Mouse (Mus musculus): ENCODE measurements at regions not wholly inside any gene's neighbourhood (a gene's known extent, or its start where the extent isn't known, plus 50 kb on each side); places are given as distances from the start of the nearest gene placed in this dataset.

GRCm38 (mm10) chr14:53881304-53881703, 372.6 kb downstream of the Dad1 start:
- DNase-seq (ENCODE audit: low spot score) (peak; percentile 25), ATAC-seq (replicated peaks; ENCODE audit: low FRiP score) (no peak)
- 8% methylated on average over 3 of the region's 3 CpGs for WGBS

GRCm38 (mm10) chr14:53876581-53876980, 377.3 kb downstream of the Dad1 start:
- H3K9ac ChIP-seq (ENCODE audit: low read depth, low read length), result no peak overlapping the region
- WGBS, result 68% methylated on average over 7 of the region's 7 CpGs
- H3K9me3 ChIP-seq (ENCODE audit: control insufficient read depth, low read length), result no peaks in the 10 kb centered on the region
- ATAC-seq (replicated peaks; ENCODE audit: low FRiP score) (no peak), DNase-seq (ENCODE audit: low spot score) (no peak)
- no peaks in the 10 kb centered on the region for H3K27me3 ChIP-seq (replicated peaks; ENCODE audit: control insufficient read depth, insufficient read depth, low read length)
- no peaks in the 10 kb centered on the region for H3K36me3 ChIP-seq (ENCODE audit: control insufficient read depth, insufficient read depth, low read length)
- no peaks in the 10 kb centered on the region for H3K4me1 ChIP-seq (replicated peaks; ENCODE audit: control insufficient read depth, insufficient read depth, low read length)
- H3K4me2 ChIP-seq, result no peak overlapping the region
- H3K4me3 ChIP-seq (ENCODE audit: low read depth, low read length), result no peak overlapping the region
- no peak overlapping the region for H3K27ac ChIP-seq (ENCODE audit: low read depth, low read length)

More at GRCm38 (mm10) chr14:53881304-53881703, 372.6 kb downstream of the Dad1 start:
- H3K27me3 ChIP-seq (replicated peaks; ENCODE audit: control insufficient read depth, insufficient read depth, low read length), result no peaks in the 10 kb centered on the region
- no peaks in the 10 kb centered on the region for H3K9me3 ChIP-seq (ENCODE audit: control insufficient read depth, low read length)
- no peak overlapping the region for H3K4me2 ChIP-seq
- H3K27ac ChIP-seq (ENCODE audit: low read depth, low read length), result no peak overlapping the region
- H3K4me3 ChIP-seq (ENCODE audit: low read depth, low read length), result no peak overlapping the region
- no peak overlapping the region for H3K9ac ChIP-seq (ENCODE audit: low read depth, low read length)
- no peaks in the 10 kb centered on the region for H3K36me3 ChIP-seq (ENCODE audit: control insufficient read depth, insufficient read depth, low read length)
- no peaks in the 10 kb centered on the region for H3K4me1 ChIP-seq (replicated peaks; ENCODE audit: control insufficient read depth, insufficient read depth, low read length)

GRCm38 (mm10) chr14:53875736-53876135, 378.2 kb downstream of the Dad1 start:
- Histone ChIP-seq H3K4me1 (replicated peaks; ENCODE audit: control insufficient read depth, insufficient read depth, low read length) (no peaks in the 10 kb centered on the region), H3K27ac (ENCODE audit: low read depth, low read length) (no peak overlapping the region), H3K36me3 (ENCODE audit: control insufficient read depth, insufficient read depth, low read length) (no peaks in the 10 kb centered on the region), H3K4me2 (no peak overlapping the region), H3K4me3 (ENCODE audit: low read depth, low read length) (no peak overlapping the region), H3K9ac (ENCODE audit: low read depth, low read length) (no peak overlapping the region), H3K27me3 (replicated peaks; ENCODE audit: control insufficient read depth, insufficient read depth, low read length) (no peaks in the 10 kb centered on the region), H3K9me3 (ENCODE audit: control insufficient read depth, low read length) (no peaks in the 10 kb centered on the region)
- DNase-seq (ENCODE audit: low spot score) (no peak), ATAC-seq (replicated peaks; ENCODE audit: low FRiP score) (no peak)
- 52% methylated on average over 6 of the region's 6 CpGs for WGBS

GRCm38 (mm10) chr14:53847049-53847448, 406.9 kb downstream of the Dad1 start:
- no peak overlapping the region for H3K9ac ChIP-seq (ENCODE audit: low read depth, low read length)
- DNase-seq (ENCODE audit: low spot score), result no peak
- no peak overlapping the region for H3K27ac ChIP-seq (ENCODE audit: low read depth, low read length)
- no peak for ATAC-seq (replicated peaks; ENCODE audit: low FRiP score)
- no peaks in the 10 kb centered on the region for H3K27me3 ChIP-seq (replicated peaks; ENCODE audit: control insufficient read depth, insufficient read depth, low read length)
- no peak overlapping the region for H3K4me3 ChIP-seq (ENCODE audit: low read depth, low read length)
- no peaks in the 10 kb centered on the region for H3K36me3 ChIP-seq (ENCODE audit: control insufficient read depth, insufficient read depth, low read length)
- WGBS, result 83% methylated on average over 7 of the region's 7 CpGs
- H3K9me3 ChIP-seq (ENCODE audit: control insufficient read depth, low read length), result no peaks in the 10 kb centered on the region
- no peaks in the 10 kb centered on the region for H3K4me1 ChIP-seq (replicated peaks; ENCODE audit: control insufficient read depth, insufficient read depth, low read length)
- H3K4me2 ChIP-seq, result no peak overlapping the region

GRCm38 (mm10) chr14:53845646-53846045, 408.3 kb downstream of the Dad1 start:
- WGBS, result 78% methylated on average over 9 of the region's 9 CpGs
- Histone ChIP-seq H3K27me3 (replicated peaks; ENCODE audit: control insufficient read depth, insufficient read depth, low read length) (no peaks in the 10 kb centered on the region), H3K4me2 (no peak overlapping the region), H3K27ac (ENCODE audit: low read depth, low read length) (no peak overlapping the region), H3K4me3 (ENCODE audit: low read depth, low read length) (no peak overlapping the region), H3K9ac (ENCODE audit: low read depth, low read length) (no peak overlapping the region), H3K9me3 (ENCODE audit: control insufficient read depth, low read length) (no peaks in the 10 kb centered on the region), H3K4me1 (replicated peaks; ENCODE audit: control insufficient read depth, insufficient read depth, low read length) (no peaks in the 10 kb centered on the region), H3K36me3 (ENCODE audit: control insufficient read depth, insufficient read depth, low read length) (no peaks in the 10 kb centered on the region)
- no peak for ATAC-seq (replicated peaks; ENCODE audit: low FRiP score)
- DNase-seq (ENCODE audit: low spot score), result no peak

- no peaks in the 10 kb centered on the region for H3K27me3 ChIP-seq (replicated peaks; ENCODE audit: control insufficient read depth, insufficient read depth, low read length)
- no peaks in the 10 kb centered on the region for H3K9me3 ChIP-seq (ENCODE audit: control insufficient read depth, low read length)
- no peaks in the 10 kb centered on the region for H3K4me1 ChIP-seq (replicated peaks; ENCODE audit: control insufficient read depth, insufficient read depth, low read length)
- H3K4me2 ChIP-seq, result no peak overlapping the region
- H3K9ac ChIP-seq (ENCODE audit: low read depth, low read length), result no peak overlapping the region
- no peak overlapping the region for H3K4me3 ChIP-seq (ENCODE audit: low read depth, low read length)
- H3K36me3 ChIP-seq (ENCODE audit: control insufficient read depth, insufficient read depth, low read length), result no peaks in the 10 kb centered on the region
- no peak for DNase-seq (ENCODE audit: low spot score)
- ATAC-seq (replicated peaks; ENCODE audit: low FRiP score), result no peak
- WGBS, result 84% methylated on average over 3 of the region's 3 CpGs
- no peak overlapping the region for H3K27ac ChIP-seq (ENCODE audit: low read depth, low read length)
These were observed 421.4 kb downstream of the Dad1 start for GRCm38 (mm10) chr14:53832553-53832952.

- WGBS, result 81% methylated on average over 6 of the region's 6 CpGs
- H3K4me3 ChIP-seq (ENCODE audit: low read depth, low read length), result no peak overlapping the region
- no peaks in the 10 kb centered on the region for H3K4me1 ChIP-seq (replicated peaks; ENCODE audit: control insufficient read depth, insufficient read depth, low read length)
- H3K36me3 ChIP-seq (ENCODE audit: control insufficient read depth, insufficient read depth, low read length), result no peaks in the 10 kb centered on the region
- DNase-seq (ENCODE audit: low spot score) (no peak), ATAC-seq (replicated peaks; ENCODE audit: low FRiP score) (no peak)
- H3K27ac ChIP-seq (ENCODE audit: low read depth, low read length), result no peak overlapping the region
- no peak overlapping the region for H3K4me2 ChIP-seq
- H3K9ac ChIP-seq (ENCODE audit: low read depth, low read length), result no peak overlapping the region
- H3K27me3 ChIP-seq (replicated peaks; ENCODE audit: control insufficient read depth, insufficient read depth, low read length), result no peaks in the 10 kb centered on the region
- no peaks in the 10 kb centered on the region for H3K9me3 ChIP-seq (ENCODE audit: control insufficient read depth, low read length)
These were observed 422.3 kb downstream of the Dad1 start for GRCm38 (mm10) chr14:53831651-53832050.

- DNase-seq (ENCODE audit: low spot score) (no peak), ATAC-seq (replicated peaks; ENCODE audit: low FRiP score) (no peak)
- Histone ChIP-seq H3K4me1 (replicated peaks; ENCODE audit: control insufficient read depth, insufficient read depth, low read length) (no peaks in the 10 kb centered on the region), H3K27ac (ENCODE audit: low read depth, low read length) (no peak overlapping the region), H3K27me3 (replicated peaks; ENCODE audit: control insufficient read depth, insufficient read depth, low read length) (no peaks in the 10 kb centered on the region), H3K36me3 (ENCODE audit: control insufficient read depth, insufficient read depth, low read length) (no peaks in the 10 kb centered on the region), H3K4me2 (no peak overlapping the region), H3K9ac (ENCODE audit: low read depth, low read length) (no peak overlapping the region), H3K9me3 (ENCODE audit: control insufficient read depth, low read length) (no peaks in the 10 kb centered on the region), H3K4me3 (ENCODE audit: low read depth, low read length) (no peak overlapping the region)
- 47% methylated on average over 1 of the region's 1 CpGs for WGBS
These were observed 423.2 kb downstream of the Dad1 start for GRCm38 (mm10) chr14:53830717-53831116.

GRCm38 (mm10) chr14:53826782-53827181, 427.1 kb downstream of the Dad1 start:
- Histone ChIP-seq H3K9me3 (ENCODE audit: control insufficient read depth, low read length) (no peaks in the 10 kb centered on the region), H3K4me2 (no peak overlapping the region), H3K27me3 (replicated peaks; ENCODE audit: control insufficient read depth, insufficient read depth, low read length) (no peaks in the 10 kb centered on the region), H3K4me1 (replicated peaks; ENCODE audit: control insufficient read depth, insufficient read depth, low read length) (no peaks in the 10 kb centered on the region), H3K27ac (ENCODE audit: low read depth, low read length) (no peak overlapping the region), H3K36me3 (ENCODE audit: control insufficient read depth, insufficient read depth, low read length) (no peaks in the 10 kb centered on the region), H3K4me3 (ENCODE audit: low read depth, low read length) (no peak overlapping the region), H3K9ac (ENCODE audit: low read depth, low read length) (no peak overlapping the region)
- ATAC-seq (replicated peaks; ENCODE audit: low FRiP score) (no peak), DNase-seq (ENCODE audit: low spot score) (no peak)
- 84% methylated on average over 4 of the region's 4 CpGs for WGBS
